Mouse (Mus musculus): ENCODE measurements around the gene Sh2b3. TPM values are rescaled to one million over a fixed set of nuclear protein-coding genes. Genes with fewer than 3 reads are reported as not detected.

The Sh2b3 gene
- polyA plus RNA-seq, 1 experiment from 2014 or later: 12.9 TPM

- H3K4me2 ChIP-seq (replicated peaks): peak overlapping the region; percentile 81
- H3K4me1 ChIP-seq: peaks cover 23% of the 10 kb centered on the region
- ATAC-seq (ENCODE audit: low FRiP score, low read depth): peak; percentile 51; the same call in 1 of the 2 replicates
- H3K9me3 ChIP-seq: no peaks in the 10 kb centered on the region
- peak overlapping the region; percentile 42 for H3K4me3 ChIP-seq
- H3K27ac ChIP-seq: no peak overlapping the region
- H3K27me3 ChIP-seq (replicated peaks): peaks cover 58% of the 10 kb centered on the region
- H3K9ac ChIP-seq: peak overlapping the region; percentile 57
- WGBS: 1% methylated on average over 33 of the region's 33 CpGs
- no peaks in the 10 kb centered on the region for H3K36me3 ChIP-seq
Measured at GRCm38 (mm10) chr5:121842665-121843118, 5.2 kb upstream of the Sh2b3 start.

DNA sequence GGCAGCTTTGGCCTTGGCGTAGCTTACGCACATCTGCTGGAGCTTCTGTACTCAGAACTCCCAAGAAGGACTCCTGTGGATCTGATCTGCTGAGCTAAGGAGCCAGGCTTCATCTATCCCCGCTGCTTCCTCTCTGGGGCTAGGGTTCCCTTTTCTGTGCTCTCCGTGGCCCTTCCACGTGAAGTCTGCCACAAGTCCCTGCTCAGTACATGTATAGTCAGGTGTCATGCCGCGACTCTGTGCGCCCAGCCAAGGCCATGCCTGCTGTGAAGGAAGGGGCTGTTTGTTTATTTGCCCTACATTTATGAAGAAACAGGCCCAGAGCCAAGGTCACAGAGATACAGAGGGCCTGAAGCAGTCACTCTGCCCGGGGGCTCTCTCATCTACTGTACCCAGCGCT lies 4.5 kb upstream of the Sh2b3 start:
- Histone ChIP-seq H3K4me2 (replicated peaks) (peak overlapping the region; percentile 81; the same call in 1 of the 2 replicates), H3K9ac (no peak overlapping the region), H3K27me3 (replicated peaks) (peaks cover 65% of the 10 kb centered on the region), H3K4me1 (peaks cover 30% of the 10 kb centered on the region), H3K4me3 (no peak overlapping the region), H3K36me3 (no peaks in the 10 kb centered on the region), H3K27ac (no peak overlapping the region), H3K9me3 (no peaks in the 10 kb centered on the region)
- ATAC-seq (ENCODE audit: low FRiP score, low read depth): no peak
- 47% methylated on average over 10 of the region's 10 CpGs for WGBS

- ATAC-seq (ENCODE audit: low FRiP score, low read depth): no peak
- no peaks in the 10 kb centered on the region for H3K36me3 ChIP-seq
- peaks cover 67% of the 10 kb centered on the region for H3K27me3 ChIP-seq (replicated peaks)
- H3K4me2 ChIP-seq (replicated peaks): no peak overlapping the region
- no peaks in the 10 kb centered on the region for H3K9me3 ChIP-seq
- WGBS: 93% methylated on average over 9 of the region's 9 CpGs
- peaks cover 32% of the 10 kb centered on the region for H3K4me1 ChIP-seq
- no peak overlapping the region for H3K9ac ChIP-seq
- no peak overlapping the region for H3K4me3 ChIP-seq
- H3K27ac ChIP-seq: no peak overlapping the region
Measured at GRCm38 (mm10) chr5:121841516-121841915, 4.1 kb upstream of the Sh2b3 start.

DNA sequence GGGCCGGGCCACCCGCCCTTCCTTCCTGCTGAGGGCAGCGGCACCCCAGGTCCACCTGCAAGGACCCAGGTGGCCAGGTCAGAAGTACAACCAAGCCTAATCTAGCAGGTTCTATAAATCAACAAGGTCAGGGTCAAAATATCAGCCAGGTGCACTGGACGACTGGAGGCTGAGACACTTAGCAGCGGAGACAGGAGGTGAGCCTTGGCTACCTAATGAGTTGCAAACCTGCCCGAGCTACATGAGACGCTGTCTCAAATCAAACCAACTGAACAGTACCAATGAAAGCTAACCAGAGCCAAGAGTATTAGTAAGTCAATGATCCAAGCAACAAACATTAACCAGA lies 1.7 kb upstream of the Sh2b3 start:
- 33% methylated on average over 7 of the region's 7 CpGs for WGBS
- H3K9ac ChIP-seq: no peak overlapping the region
- H3K27ac ChIP-seq: no peak overlapping the region
- peaks cover 51% of the 10 kb centered on the region for H3K4me1 ChIP-seq
- peaks cover 54% of the 10 kb centered on the region for H3K27me3 ChIP-seq (replicated peaks)
- no peaks in the 10 kb centered on the region for H3K36me3 ChIP-seq
- ATAC-seq (ENCODE audit: low FRiP score, low read depth): no peak
- H3K9me3 ChIP-seq: no peaks in the 10 kb centered on the region
- peak overlapping the region; percentile 24 for H3K4me3 ChIP-seq
- H3K4me2 ChIP-seq (replicated peaks): peak overlapping the region; percentile 95

DNA sequence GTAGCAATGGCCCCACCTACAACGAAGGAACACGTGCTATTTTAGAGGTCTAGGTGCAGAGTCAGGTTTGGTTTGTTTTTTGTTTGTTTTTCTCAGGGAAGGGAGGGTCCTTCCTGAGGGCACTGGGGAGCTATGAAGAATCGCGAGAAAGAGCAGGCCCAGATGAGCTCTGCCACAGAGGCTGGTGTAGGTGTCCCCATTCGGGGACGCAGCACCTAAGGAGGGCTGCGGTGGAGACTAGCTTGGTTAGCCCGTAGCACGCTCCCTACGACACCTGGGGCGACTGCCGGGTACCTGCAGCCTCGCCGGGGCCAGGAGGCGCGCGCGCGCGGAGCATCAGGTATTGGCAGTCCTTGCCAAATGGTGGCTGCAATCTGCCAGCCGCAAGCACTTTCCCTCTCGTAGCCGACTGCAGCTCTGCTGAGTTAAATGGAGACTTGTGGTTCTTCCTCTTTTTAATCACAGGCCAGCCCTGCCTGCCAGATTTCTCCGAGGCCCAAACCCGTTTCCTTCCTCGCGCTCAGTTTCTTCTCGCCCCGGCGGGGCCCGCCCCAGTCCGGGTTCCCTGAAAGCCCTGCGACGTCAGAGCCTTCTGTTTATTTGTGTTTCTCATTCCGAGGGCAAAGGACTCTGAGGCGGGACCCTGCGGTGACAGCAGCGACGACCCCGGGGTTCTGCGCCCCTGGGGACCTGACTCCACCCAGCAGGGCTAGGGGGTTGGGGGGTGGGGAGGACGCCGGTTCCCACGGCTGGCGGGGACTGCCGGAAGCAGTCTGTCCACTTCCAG lies 1.1 kb upstream of the Sh2b3 start:
- Histone ChIP-seq H3K9me3 (no peaks in the 10 kb centered on the region), H3K27ac (no peak overlapping the region), H3K4me1 (peaks cover 57% of the 10 kb centered on the region), H3K36me3 (no peaks in the 10 kb centered on the region), H3K9ac (no peak overlapping the region), H3K27me3 (replicated peaks) (peaks cover 49% of the 10 kb centered on the region), H3K4me2 (replicated peaks) (peak overlapping the region; percentile 95), H3K4me3 (peak overlapping the region; percentile 24)
- WGBS: under 1% methylated on average over 46 of the region's 46 CpGs
- ATAC-seq (ENCODE audit: low FRiP score, low read depth): no peak

DNA sequence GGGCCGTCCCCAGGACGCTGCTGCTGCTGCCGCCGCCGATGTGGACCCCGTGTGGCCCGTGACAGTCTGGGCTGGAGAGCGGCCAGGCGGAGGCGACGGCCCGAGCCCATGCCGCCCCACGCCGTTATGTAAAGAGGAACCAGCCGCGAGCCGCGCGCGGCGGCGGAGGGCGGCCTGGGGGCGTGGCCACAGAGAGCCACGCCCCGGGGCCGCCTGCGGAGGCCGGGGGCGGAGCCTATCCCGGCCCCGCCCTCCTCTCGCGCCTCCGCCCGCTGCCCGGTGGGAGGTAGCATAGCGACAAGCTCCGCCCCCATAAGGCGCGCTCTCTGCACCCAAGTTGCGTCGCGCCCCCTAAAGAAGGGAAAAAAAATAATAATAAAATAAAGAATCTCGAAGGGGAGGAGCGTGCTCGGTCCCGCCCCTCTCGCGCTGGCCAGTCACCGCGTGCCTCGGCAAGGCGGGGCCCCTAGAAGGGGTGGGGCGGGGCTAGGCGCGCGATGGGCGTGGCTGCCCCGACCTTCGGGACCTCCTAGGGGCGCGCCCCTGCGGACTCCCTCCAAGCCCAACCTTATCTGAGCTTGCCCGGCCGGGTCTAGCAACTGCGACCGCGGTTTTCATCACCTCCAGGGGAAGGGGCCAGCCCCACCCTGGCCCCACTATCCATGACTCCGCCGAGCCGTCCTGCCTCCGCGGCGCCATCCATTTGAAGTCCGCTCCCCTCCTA lies 592 bp downstream of the Sh2b3 start:
- peak; percentile 62 for ATAC-seq (ENCODE audit: low FRiP score, low read depth)
- H3K36me3 ChIP-seq: no peaks in the 10 kb centered on the region
- H3K4me1 ChIP-seq: peaks cover 59% of the 10 kb centered on the region
- peak overlapping the region; percentile 69 for H3K4me3 ChIP-seq
- no peak overlapping the region for H3K27ac ChIP-seq
- no peaks in the 10 kb centered on the region for H3K9me3 ChIP-seq
- WGBS: under 1% methylated on average over 76 of the region's 77 CpGs
- H3K9ac ChIP-seq: peak overlapping the region; percentile 64
- H3K4me2 ChIP-seq (replicated peaks): peak overlapping the region; percentile 95
- peaks cover 35% of the 10 kb centered on the region for H3K27me3 ChIP-seq (replicated peaks)

DNA sequence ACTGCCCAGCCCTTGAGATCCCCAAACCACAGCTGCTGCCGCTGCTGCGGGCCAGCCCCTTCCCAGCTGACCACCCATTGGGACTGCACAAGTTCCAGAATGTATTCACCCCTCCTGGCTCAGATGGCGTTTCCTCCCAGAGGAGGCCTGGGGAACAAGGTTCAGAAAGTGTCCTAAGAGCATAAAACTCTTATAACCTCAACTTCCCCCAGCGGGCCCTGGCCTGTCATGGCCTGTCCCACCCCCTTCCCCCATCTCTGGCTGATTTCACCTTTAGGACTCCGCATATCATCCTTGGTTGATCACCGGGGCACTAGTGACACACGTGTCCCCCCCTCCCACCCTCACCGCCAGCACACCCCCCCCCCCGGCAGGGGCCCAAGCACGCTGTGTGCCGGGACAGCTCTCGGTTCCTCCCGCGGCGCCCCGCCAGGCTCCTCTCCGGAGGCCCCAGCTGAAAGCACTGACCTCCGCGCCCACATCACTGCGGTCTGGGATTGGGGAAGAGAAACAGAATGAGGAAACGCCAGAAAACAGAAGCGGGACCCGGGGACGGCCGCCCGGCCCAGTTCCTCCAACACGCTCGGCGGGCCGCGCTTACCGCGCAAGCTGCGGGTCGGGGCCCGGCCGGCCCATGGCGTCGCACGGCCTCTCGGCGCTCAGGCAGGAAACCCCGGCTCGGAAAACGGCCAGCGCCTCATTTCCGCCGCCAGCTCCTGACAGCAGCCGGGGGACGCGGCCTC lies 1.3 kb downstream of the Sh2b3 start:
- peak overlapping the region; percentile 69 for H3K4me3 ChIP-seq
- peaks cover 59% of the 10 kb centered on the region for H3K4me1 ChIP-seq
- H3K4me2 ChIP-seq (replicated peaks): peak overlapping the region; percentile 95
- ATAC-seq (ENCODE audit: low FRiP score, low read depth): 0 out of 2 replicates have a peak, but pooled peaks have one; percentile 10
- peaks cover 29% of the 10 kb centered on the region for H3K27me3 ChIP-seq (replicated peaks)
- H3K9me3 ChIP-seq: no peaks in the 10 kb centered on the region
- peak overlapping the region; percentile 64 for H3K9ac ChIP-seq
- H3K36me3 ChIP-seq: no peaks in the 10 kb centered on the region
- WGBS: under 1% methylated on average over 51 of the region's 51 CpGs
- H3K27ac ChIP-seq: no peak overlapping the region

DNA sequence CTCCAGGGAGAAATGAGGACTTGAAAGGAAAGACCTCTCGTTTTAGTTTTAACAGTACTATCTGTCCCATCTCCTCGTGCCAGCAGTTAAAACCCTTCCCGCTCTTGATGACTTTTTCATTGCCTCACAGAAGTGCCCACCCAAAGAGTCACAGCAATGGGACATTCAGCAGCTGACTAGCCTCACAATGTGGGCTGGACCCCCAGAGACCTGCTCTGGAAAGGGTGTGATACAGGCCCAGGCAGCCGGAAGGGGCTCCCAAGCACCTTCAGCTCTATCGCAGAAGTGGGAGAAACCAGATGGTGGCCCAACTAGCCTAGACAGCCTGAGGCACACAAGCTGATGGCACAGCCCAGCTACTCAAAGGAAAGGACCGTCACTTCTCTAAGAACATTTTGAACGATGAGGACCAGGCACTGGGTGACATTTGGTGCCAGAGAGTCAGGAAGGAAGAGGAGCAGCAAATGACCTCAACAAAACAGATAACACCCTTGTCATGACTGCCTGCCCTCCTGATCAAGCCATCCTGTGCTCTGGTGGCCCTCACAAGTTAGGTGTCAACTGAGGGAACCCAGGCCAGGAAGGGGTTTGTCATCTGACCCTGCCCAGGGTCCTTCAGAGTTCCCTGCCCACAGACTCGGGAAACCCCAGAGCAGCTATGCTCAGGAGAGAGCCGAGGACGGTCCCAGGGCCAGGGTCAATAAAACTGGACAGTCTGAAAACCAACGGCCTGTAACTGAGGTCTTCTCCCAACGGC lies 2.3 kb downstream of the Sh2b3 start:
- peak overlapping the region; percentile 69 for H3K4me3 ChIP-seq
- WGBS: 33% methylated on average over 12 of the region's 12 CpGs
- H3K4me2 ChIP-seq (replicated peaks): peak overlapping the region; percentile 95
- H3K27ac ChIP-seq: no peak overlapping the region
- peaks cover 59% of the 10 kb centered on the region for H3K4me1 ChIP-seq
- no peaks in the 10 kb centered on the region for H3K36me3 ChIP-seq
- no peak for ATAC-seq (ENCODE audit: low FRiP score, low read depth)
- H3K9me3 ChIP-seq: no peaks in the 10 kb centered on the region
- no peak overlapping the region for H3K9ac ChIP-seq
- peaks cover 35% of the 10 kb centered on the region for H3K27me3 ChIP-seq (replicated peaks)

GRCm38 (mm10) chr5:121834241-121834606 lies 3.2 kb downstream of the Sh2b3 start:
- Histone ChIP-seq H3K4me2 (replicated peaks) (peak overlapping the region; percentile 95), H3K4me3 (no peak overlapping the region), H3K27me3 (replicated peaks) (peaks cover 39% of the 10 kb centered on the region), H3K4me1 (peaks cover 61% of the 10 kb centered on the region), H3K36me3 (no peaks in the 10 kb centered on the region), H3K27ac (no peak overlapping the region), H3K9me3 (no peaks in the 10 kb centered on the region), H3K9ac (no peak overlapping the region)
- 76% methylated on average over 7 of the region's 7 CpGs for WGBS
- ATAC-seq (ENCODE audit: low FRiP score, low read depth): no peak

- no peak for ATAC-seq (ENCODE audit: low FRiP score, low read depth)
- Histone ChIP-seq H3K27ac (no peak overlapping the region), H3K9ac (0 out of 2 replicates have a peak overlapping the region, but pooled peaks have one; percentile 19), H3K4me2 (replicated peaks) (peak overlapping the region; percentile 95), H3K4me1 (peaks cover 63% of the 10 kb centered on the region), H3K4me3 (no peak overlapping the region), H3K27me3 (replicated peaks) (peaks cover 39% of the 10 kb centered on the region), H3K9me3 (no peaks in the 10 kb centered on the region), H3K36me3 (no peaks in the 10 kb centered on the region)
- WGBS: 50% methylated on average over 10 of the region's 10 CpGs
Measured at GRCm38 (mm10) chr5:121833572-121834240, 3.7 kb downstream of the Sh2b3 start.

DNA sequence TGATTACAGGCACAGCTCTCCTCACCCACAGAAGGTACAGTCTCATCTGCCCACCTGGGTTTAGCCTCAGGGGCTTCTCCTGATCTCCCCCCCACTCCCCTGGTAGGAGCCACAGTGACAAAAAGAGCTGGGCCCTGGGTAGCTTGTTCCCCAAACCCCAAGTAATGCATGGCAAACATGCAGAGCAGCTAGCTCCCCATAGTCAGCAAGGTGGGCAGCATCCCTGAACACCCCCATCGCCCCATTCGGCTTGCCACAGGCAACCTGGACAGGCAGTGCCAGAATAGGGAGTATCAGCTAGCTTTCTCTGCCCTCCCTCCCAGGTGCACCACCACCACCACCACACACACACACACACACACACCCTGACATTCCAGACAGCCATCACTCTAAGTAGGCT lies 4.3 kb downstream of the Sh2b3 start:
- Histone ChIP-seq H3K4me1 (peaks cover 63% of the 10 kb centered on the region), H3K27me3 (replicated peaks) (peaks cover 39% of the 10 kb centered on the region), H3K9me3 (no peaks in the 10 kb centered on the region), H3K4me2 (replicated peaks) (peak overlapping the region; percentile 95), H3K9ac (no peak overlapping the region), H3K4me3 (no peak overlapping the region), H3K27ac (no peak overlapping the region), H3K36me3 (no peaks in the 10 kb centered on the region)
- WGBS: 95% methylated on average over 2 of the region's 2 CpGs
- no peak for ATAC-seq (ENCODE audit: low FRiP score, low read depth)

Measured in neural tube, embryonic 12.5 days (tissue).